Mouse (Mus musculus): Measurements from ENCODE around the gene Mapk8ip3. TPM values are rescaled to one million over a fixed set of nuclear protein-coding genes. Genes with fewer than 3 reads are reported as not detected.

The Mapk8ip3 gene
- polyA plus RNA-seq, 1 experiment: 58.1 TPM

- Histone ChIP-seq H3K4me1 (ENCODE audit: control insufficient read depth, insufficient read depth, low read length) (peaks cover 6% of the 10 kb centered on the region; the same call in 1 of the 2 replicates), H3K4me3 (ENCODE audit: insufficient read depth, low read depth, low read length) (peak within 1 kb of the TSS; percentile 70), H3K27me3 (replicated peaks; ENCODE audit: control insufficient read depth, insufficient read depth, low read length) (no peaks in the 10 kb centered on the region), H3K36me3 (ENCODE audit: control insufficient read depth, insufficient read depth, low read length) (no peaks in the 10 kb centered on the region; the same call in 1 of the 2 replicates), H3K27ac (ENCODE audit: insufficient read depth, low read depth, low read length) (peak within 1 kb of the TSS; percentile 92)
- WGBS: under 1% methylated on average over 58 of the region's 58 CpGs
- TF ChIP-seq CTCF (conservative IDR thresholded peaks at IDR 0.05; ENCODE audit: insufficient read depth, insufficient read length, low read depth, low read length) (0 out of 2 replicates have a peak, but pooled peaks have one; percentile 12), POLR2A (IDR thresholded peaks at IDR 0.05; ENCODE audit: low read depth, low read length) (peak; percentile 93)
- peak; percentile 99 for DNase-seq
Measured at GRCm38 (mm10) chr17:24850065-24850772, 86.6 kb downstream of the Mapk8ip3 start, which contains the start of gene Fahd1. Gene Fahd1, minus strand, starts transcription at chr17:24850364.

GRCm38 (mm10) chr17:24849733-24850064 is 87.1 kb downstream of the Mapk8ip3 start:
- peaks cover 7% of the 10 kb centered on the region; the same call in 1 of the 2 replicates for H3K4me1 ChIP-seq (ENCODE audit: control insufficient read depth, insufficient read depth, low read length)
- no peak for TF ChIP-seq POLR2A (IDR thresholded peaks at IDR 0.05; ENCODE audit: low read depth, low read length)
- TF ChIP-seq CTCF (conservative IDR thresholded peaks at IDR 0.05; ENCODE audit: insufficient read depth, insufficient read length, low read depth, low read length): no peak
- peak overlapping the region; percentile 70 for H3K4me3 ChIP-seq (ENCODE audit: insufficient read depth, low read depth, low read length)
- peak overlapping the region; percentile 92 for H3K27ac ChIP-seq (ENCODE audit: insufficient read depth, low read depth, low read length)
- DNase-seq: no peak
- no peaks in the 10 kb centered on the region for H3K27me3 ChIP-seq (replicated peaks; ENCODE audit: control insufficient read depth, insufficient read depth, low read length)
- WGBS: 0% methylated on average over 21 of the region's 21 CpGs
- no peaks in the 10 kb centered on the region; the same call in 1 of the 2 replicates for H3K36me3 ChIP-seq (ENCODE audit: control insufficient read depth, insufficient read depth, low read length)

- Histone ChIP-seq H3K4me3 (ENCODE audit: insufficient read depth, low read depth, low read length) (peak overlapping the region; percentile 70), H3K4me1 (ENCODE audit: control insufficient read depth, insufficient read depth, low read length) (peaks cover 9% of the 10 kb centered on the region; the same call in 1 of the 2 replicates), H3K36me3 (ENCODE audit: control insufficient read depth, insufficient read depth, low read length) (no peaks in the 10 kb centered on the region; the same call in 1 of the 2 replicates), H3K27ac (ENCODE audit: insufficient read depth, low read depth, low read length) (peak overlapping the region; percentile 91), H3K27me3 (replicated peaks; ENCODE audit: control insufficient read depth, insufficient read depth, low read length) (no peaks in the 10 kb centered on the region)
- DNase-seq: peak; percentile 88
- TF ChIP-seq POLR2A (IDR thresholded peaks at IDR 0.05; ENCODE audit: low read depth, low read length) (no peak), CTCF (conservative IDR thresholded peaks at IDR 0.05; ENCODE audit: insufficient read depth, insufficient read length, low read depth, low read length) (no peak)
Measured at GRCm38 (mm10) chr17:24848600-24849031, 88.2 kb downstream of the Mapk8ip3 start.

GRCm38 (mm10) chr17:24847386-24847785 is 89.4 kb downstream of the Mapk8ip3 start:
- peaks cover 5% of the 10 kb centered on the region; the same call in 1 of the 2 replicates for H3K4me1 ChIP-seq (ENCODE audit: control insufficient read depth, insufficient read depth, low read length)
- DNase-seq: peak; percentile 92
- no peaks in the 10 kb centered on the region for H3K36me3 ChIP-seq (ENCODE audit: control insufficient read depth, insufficient read depth, low read length)
- no peak overlapping the region for H3K27ac ChIP-seq (ENCODE audit: insufficient read depth, low read depth, low read length)
- no peak overlapping the region for H3K4me3 ChIP-seq (ENCODE audit: insufficient read depth, low read depth, low read length)
- TF ChIP-seq POLR2A (IDR thresholded peaks at IDR 0.05; ENCODE audit: low read depth, low read length) (no peak), CTCF (conservative IDR thresholded peaks at IDR 0.05; ENCODE audit: insufficient read depth, insufficient read length, low read depth, low read length) (no peak)
- 55% methylated on average over 1 of the region's 1 CpGs for WGBS
- no peaks in the 10 kb centered on the region for H3K27me3 ChIP-seq (replicated peaks; ENCODE audit: control insufficient read depth, insufficient read depth, low read length)

GRCm38 (mm10) chr17:24844525-24844924 is 92.3 kb downstream of the Mapk8ip3 start:
- no peaks in the 10 kb centered on the region for H3K27me3 ChIP-seq (replicated peaks; ENCODE audit: control insufficient read depth, insufficient read depth, low read length)
- H3K4me3 ChIP-seq (ENCODE audit: insufficient read depth, low read depth, low read length): no peak overlapping the region
- no peaks in the 10 kb centered on the region for H3K36me3 ChIP-seq (ENCODE audit: control insufficient read depth, insufficient read depth, low read length)
- no peak for DNase-seq
- WGBS: 38% methylated on average over 9 of the region's 9 CpGs
- no peak overlapping the region for H3K27ac ChIP-seq (ENCODE audit: insufficient read depth, low read depth, low read length)
- H3K4me1 ChIP-seq (ENCODE audit: control insufficient read depth, insufficient read depth, low read length): peaks cover 5% of the 10 kb centered on the region; the same call in 1 of the 2 replicates
- TF ChIP-seq POLR2A (IDR thresholded peaks at IDR 0.05; ENCODE audit: low read depth, low read length) (no peak), CTCF (conservative IDR thresholded peaks at IDR 0.05; ENCODE audit: insufficient read depth, insufficient read length, low read depth, low read length) (no peak)

- Histone ChIP-seq H3K4me3 (ENCODE audit: insufficient read depth, low read depth, low read length) (no peak overlapping the region), H3K27me3 (replicated peaks; ENCODE audit: control insufficient read depth, insufficient read depth, low read length) (no peaks in the 10 kb centered on the region), H3K4me1 (ENCODE audit: control insufficient read depth, insufficient read depth, low read length) (peaks cover 5% of the 10 kb centered on the region; the same call in 1 of the 2 replicates), H3K27ac (ENCODE audit: insufficient read depth, low read depth, low read length) (no peak overlapping the region), H3K36me3 (ENCODE audit: control insufficient read depth, insufficient read depth, low read length) (no peaks in the 10 kb centered on the region)
- TF ChIP-seq CTCF (conservative IDR thresholded peaks at IDR 0.05; ENCODE audit: insufficient read depth, insufficient read length, low read depth, low read length) (peak; percentile 64), POLR2A (IDR thresholded peaks at IDR 0.05; ENCODE audit: low read depth, low read length) (no peak)
- WGBS: 59% methylated on average over 2 of the region's 2 CpGs
- DNase-seq: peak; percentile 70
Measured at GRCm38 (mm10) chr17:24842631-24843030, 94.1 kb downstream of the Mapk8ip3 start.

Other genes with a start within 250 kb of the Mapk8ip3 start
- gene Syngr3, start 247.0 kb downstream of the Mapk8ip3 start, polyA plus RNA-seq (2012; rRNA removed): 1.5 and 2.2 TPM in 2 replicates
- 29.8 and 34.7 TPM in 2 replicates for gene Gfer, start 240.8 kb downstream of the Mapk8ip3 start, polyA plus RNA-seq (2012; rRNA removed)
- gene Noxo1, start 240.7 kb downstream of the Mapk8ip3 start, polyA plus RNA-seq (2012; rRNA removed): 5.6 and 7.1 TPM in 2 replicates
- 48.6 and 49.4 TPM in 2 replicates for gene Tbl3, start 229.3 kb downstream of the Mapk8ip3 start, polyA plus RNA-seq (2012; rRNA removed)
- 0.16 and 0.91 TPM in 2 replicates for gene Rnf151, start 218.9 kb downstream of the Mapk8ip3 start, polyA plus RNA-seq (2012; rRNA removed)
- 2,444 and 2,611 TPM in 2 replicates for gene Rps2, start 218.9 kb downstream of the Mapk8ip3 start, polyA plus RNA-seq (2012; rRNA removed)
- gene Ndufb10, start 212.5 kb downstream of the Mapk8ip3 start, polyA plus RNA-seq (2012; rRNA removed): 626 and 656 TPM in 2 replicates
- gene Rpl3l, start 209.2 kb downstream of the Mapk8ip3 start, polyA plus RNA-seq (2012; rRNA removed): 0.38 and 4.7 TPM in 2 replicates
- 169 and 209 TPM in 2 replicates for gene Msrb1, start 200.3 kb downstream of the Mapk8ip3 start, polyA plus RNA-seq (2012; rRNA removed)
- gene Hs3st6, start 184.0 kb downstream of the Mapk8ip3 start, polyA plus RNA-seq (2012; rRNA removed): 7.4 and 11.9 TPM in 2 replicates
- not detected in 2 replicates for gene Meiob, start 132.7 kb downstream of the Mapk8ip3 start, polyA plus RNA-seq (2012; rRNA removed)
- gene Hagh, start 96.8 kb downstream of the Mapk8ip3 start, polyA plus RNA-seq (2012; rRNA removed): 636 and 727 TPM in 2 replicates
- 103 and 123 TPM in 2 replicates for gene Fahd1, start 86.6 kb downstream of the Mapk8ip3 start, polyA plus RNA-seq (2012; rRNA removed)
- gene Igfals, start 71.0 kb downstream of the Mapk8ip3 start, polyA plus RNA-seq (2012; rRNA removed): 50.6 and 77.3 TPM in 2 replicates
- gene Nubp2, start 50.6 kb downstream of the Mapk8ip3 start, polyA plus RNA-seq (2012; rRNA removed): 37.2 and 38.4 TPM in 2 replicates
- 55.5 and 69.0 TPM in 2 replicates for gene Spsb3, start 50.3 kb downstream of the Mapk8ip3 start, polyA plus RNA-seq (2012; rRNA removed)
- gene Eme2, start 41.9 kb downstream of the Mapk8ip3 start, polyA plus RNA-seq (2012; rRNA removed): 32.2 and 40.7 TPM in 2 replicates
- gene Mrps34, start 41.9 kb downstream of the Mapk8ip3 start, polyA plus RNA-seq (2012; rRNA removed): 162 and 199 TPM in 2 replicates
- gene Nme3, start 40.5 kb downstream of the Mapk8ip3 start, polyA plus RNA-seq (2012; rRNA removed): 112 and 115 TPM in 2 replicates
- gene Jpt2, start 23.7 kb upstream of the Mapk8ip3 start, polyA plus RNA-seq (2012; rRNA removed): 23.8 and 31.0 TPM in 2 replicates
- gene Cramp1l, start 78.8 kb upstream of the Mapk8ip3 start, polyA plus RNA-seq (2012; rRNA removed): 11.9 and 13.3 TPM in 2 replicates
- 10.1 and 10.6 TPM in 2 replicates for gene Ift140, start 79.1 kb upstream of the Mapk8ip3 start, polyA plus RNA-seq (2012; rRNA removed)
- gene Tmem204, start 146.6 kb upstream of the Mapk8ip3 start, polyA plus RNA-seq (2012; rRNA removed): 93.4 and 100 TPM in 2 replicates
- gene Telo2, start 179.0 kb upstream of the Mapk8ip3 start, polyA plus RNA-seq (2012; rRNA removed): 11.6 and 13.3 TPM in 2 replicates
- gene Ptx4, start 183.8 kb upstream of the Mapk8ip3 start, polyA plus RNA-seq (2012; rRNA removed): not detected in 2 replicates
- 42.6 and 51.3 TPM in 2 replicates for gene Clcn7, start 196.4 kb upstream of the Mapk8ip3 start, polyA plus RNA-seq (2012; rRNA removed)
- 0.04 and 0.05 TPM in 2 replicates for gene Ccdc154, start 225.5 kb upstream of the Mapk8ip3 start, polyA plus RNA-seq (2012; rRNA removed)
- gene Gm38655, start 238.5 kb upstream of the Mapk8ip3 start, polyA plus RNA-seq (2012; rRNA removed): 0.11 TPM in 1 of 2 replicates, not detected in the other
- gene BC003965, start 247.6 kb upstream of the Mapk8ip3 start, polyA plus RNA-seq (2012; rRNA removed): 10.8 and 12.2 TPM in 2 replicates